Mouse (Mus musculus): ENCODE data around the gene Sun3. TPM values are rescaled to one million over a fixed set of nuclear protein-coding genes. Genes with fewer than 3 reads are reported as not detected.

Gene Sun3
- total and polyA plus RNA-seq, 3 experiments = not detected

DNA sequence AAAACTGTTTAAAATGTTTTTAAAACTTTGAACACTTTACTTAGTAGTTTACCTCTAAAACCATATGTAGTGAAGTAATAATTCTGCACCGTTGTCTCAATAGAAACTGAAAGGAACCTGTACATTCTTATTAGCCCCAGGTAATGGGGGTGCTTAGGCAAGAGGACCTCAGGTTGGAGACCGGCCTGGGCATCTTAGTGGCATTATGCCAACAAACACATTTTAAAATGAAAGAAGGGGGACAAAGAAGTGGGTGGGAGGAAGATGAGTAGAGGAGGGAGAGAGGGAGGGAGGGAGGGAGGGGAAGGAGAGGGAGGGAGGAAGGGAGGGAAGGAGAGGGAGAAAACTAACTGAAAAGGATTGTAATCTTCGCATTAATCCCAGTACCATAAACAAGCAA, 37.4 kb downstream of the Sun3 start:
- H3K9me3 ChIP-seq (replicated peaks; ENCODE audit: insufficient read depth, low read length) = no peaks in the 10 kb centered on the region
- DNase-seq (ENCODE audit: low read depth, low spot score) = peak; percentile 71
- TF ChIP-seq TBP (IDR thresholded peaks at IDR 0.05; ENCODE audit: low read depth, low read length) = no peak; the same call in 1 of the 2 replicates
- TF ChIP-seq MAZ (IDR thresholded peaks at IDR 0.05; ENCODE audit: low read depth, low read length) = 0 out of 2 replicates have a peak, but pooled peaks have one; percentile 31
- no peaks in the 10 kb centered on the region; a peak in 1 of 4 replicates for H3K27me3 ChIP-seq (ENCODE audit: control insufficient read depth in 1 of 2, insufficient read depth in 2 of 2, low read length in 2 of 2)
- H3K79me2 ChIP-seq (ENCODE audit: control insufficient read depth, insufficient read depth, low read length, poor library complexity) = peaks cover 21% of the 10 kb centered on the region
- H3K27ac ChIP-seq (ENCODE audit: control insufficient read depth, low read depth, low read length) = peak overlapping the region; percentile 86
- H3K4me1 ChIP-seq (ENCODE audit: control insufficient read depth in 1 of 2, insufficient read depth in 2 of 2, low read length in 2 of 2) = peaks cover 5 to 9% of the 10 kb centered on the region in 2 experiments; a peak in 3 of 4 replicates
- peak overlapping the region; percentile 86 for H3K9ac ChIP-seq (ENCODE audit: control insufficient read depth, low read depth, low read length, poor library complexity, severe bottlenecking)
- H3K36me3 ChIP-seq (ENCODE audit: control insufficient read depth in 1 of 2, insufficient read depth in 2 of 2, low read length in 2 of 2) = peaks cover 4 to 20% of the 10 kb centered on the region in 2 experiments
- H3K4me3 ChIP-seq (ENCODE audit: control insufficient read depth in 1 of 2, insufficient read depth in 1 of 2, low read depth in 2 of 2, low read length in 2 of 2) = peak overlapping the region; percentile 76 to 87

DNA sequence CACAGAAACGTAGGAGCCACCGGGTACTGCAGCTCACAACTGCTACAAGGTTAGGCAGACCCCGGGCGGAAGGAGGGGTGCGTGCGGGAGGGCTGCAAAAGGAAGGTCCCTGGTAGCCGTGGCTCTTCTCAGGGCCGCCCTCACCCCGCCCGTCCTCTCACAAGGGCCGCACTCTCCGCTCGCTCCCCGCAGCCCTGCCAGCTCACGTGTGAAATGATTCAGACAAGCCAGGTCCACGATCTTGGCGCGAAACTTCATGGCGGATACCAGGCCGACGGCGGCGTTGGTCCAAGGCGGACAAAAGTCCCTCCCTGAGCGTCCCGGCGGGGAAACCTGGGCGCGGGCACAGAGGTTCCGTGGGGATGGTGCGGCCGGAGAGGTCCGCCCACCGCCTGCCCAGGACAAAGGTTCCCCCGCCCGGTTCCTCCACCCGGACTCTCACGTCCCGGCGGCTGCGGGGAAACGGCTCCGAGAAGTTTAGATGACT, 37.9 kb downstream of the Sun3 start, which contains the start of gene Hus1:
Hus1 (minus strand) TSS at position 339 of the 487 bp plus-strand sequence.
- DNase-seq (ENCODE audit: low read depth, low spot score) = peak; percentile 93
- peak within 1 kb of the TSS; percentile 86 for H3K27ac ChIP-seq (ENCODE audit: control insufficient read depth, low read depth, low read length)
- H3K36me3 ChIP-seq (ENCODE audit: control insufficient read depth in 1 of 2, insufficient read depth in 2 of 2, low read length in 2 of 2) = peaks cover 8 to 20% of the 10 kb centered on the region in 2 experiments
- no peaks in the 10 kb centered on the region for H3K9me3 ChIP-seq (replicated peaks; ENCODE audit: insufficient read depth, low read length)
- H3K9ac ChIP-seq (ENCODE audit: control insufficient read depth, low read depth, low read length, poor library complexity, severe bottlenecking) = peak within 1 kb of the TSS; percentile 86
- peaks cover 21% of the 10 kb centered on the region for H3K79me2 ChIP-seq (ENCODE audit: control insufficient read depth, insufficient read depth, low read length, poor library complexity)
- H3K4me3 ChIP-seq (ENCODE audit: control insufficient read depth in 1 of 2, insufficient read depth in 1 of 2, low read depth in 2 of 2, low read length in 2 of 2) = peak within 1 kb of the TSS; percentile 76 to 87
- peaks cover 5 to 9% of the 10 kb centered on the region in 2 experiments; a peak in 3 of 4 replicates for H3K4me1 ChIP-seq (ENCODE audit: control insufficient read depth in 1 of 2, insufficient read depth in 2 of 2, low read length in 2 of 2)
- H3K27me3 ChIP-seq (ENCODE audit: control insufficient read depth in 1 of 2, insufficient read depth in 2 of 2, low read length in 2 of 2) = no peaks in the 10 kb centered on the region; a peak in 1 of 4 replicates
- TF ChIP-seq USF2 (IDR thresholded peaks at IDR 0.05; ENCODE audit: borderline replicate concordance in 1 of 2, insufficient read depth in 1 of 2, low read depth in 1 of 2, low read length in 2 of 2) = no peak
- TF ChIP-seq ZNF384 (IDR thresholded peaks at IDR 0.05; ENCODE audit: low read depth, low read length) = no peak
- TF ChIP-seq ZKSCAN1 (IDR thresholded peaks at IDR 0.05; ENCODE audit: low read depth, low read length) = no peak
- no peak for TF ChIP-seq MYB (IDR thresholded peaks at IDR 0.05; ENCODE audit: low read depth, low read length)
- TF ChIP-seq MXI1 (IDR thresholded peaks at IDR 0.05; ENCODE audit: low read depth, low read length) = peak; percentile 77; the same call in 1 of the 2 replicates
- no peak for TF ChIP-seq RAD21 (IDR thresholded peaks at IDR 0.05; ENCODE audit: low read depth, low read length)
- TF ChIP-seq SIN3A (IDR thresholded peaks at IDR 0.05; ENCODE audit: low read length) = peak; percentile 86
- TF ChIP-seq CHD2 (IDR thresholded peaks at IDR 0.05; ENCODE audit: low read length) = no peak
- TF ChIP-seq POLR2AphosphoS2 (IDR thresholded peaks at IDR 0.05; ENCODE audit: low read length) = peak; percentile 90; the same call in 1 of the 2 replicates
- no peak for TF ChIP-seq MAFK (IDR thresholded peaks at IDR 0.05; ENCODE audit: borderline replicate concordance, low read depth, low read length)
- peak; percentile 74; the same call in 1 of the 2 replicates for TF ChIP-seq MYC (IDR thresholded peaks at IDR 0.05; ENCODE audit: low read depth, low read length)
- peak in 1 of 2 experiments; percentile 34; a peak in 1 of 4 replicates for TF ChIP-seq EP300 (IDR thresholded peaks at IDR 0.05; ENCODE audit: low read depth in 1 of 2, low read length in 2 of 2)
- peak; percentile 73 to 81 for TF ChIP-seq POLR2A (IDR thresholded peaks at IDR 0.05; ENCODE audit: control insufficient read depth in 1 of 2, insufficient read depth in 1 of 2, low read depth in 1 of 2, low read length in 2 of 2, poor library complexity in 1 of 2)
- TF ChIP-seq ETS1 (IDR thresholded peaks at IDR 0.05; ENCODE audit: low read depth, low read length) = peak; percentile 37; the same call in 1 of the 2 replicates
- TF ChIP-seq MEF2A (IDR thresholded peaks at IDR 0.05; ENCODE audit: extremely low read depth, insufficient replicate concordance, low read depth, low read length, poor library complexity, severe bottlenecking) = no peak
- TF ChIP-seq BHLHE40 (IDR thresholded peaks at IDR 0.05; ENCODE audit: borderline replicate concordance, low read depth, low read length) = peak; percentile 84
- peak; percentile 90 for TF ChIP-seq NELFE (IDR thresholded peaks at IDR 0.05; ENCODE audit: low read depth, low read length)
- TF ChIP-seq ZC3H11A (IDR thresholded peaks at IDR 0.05; ENCODE audit: low read depth, low read length) = no peak
- TF ChIP-seq HCFC1 (IDR thresholded peaks at IDR 0.05; ENCODE audit: low read depth, low read length) = peak; percentile 91
- TF ChIP-seq CTCF (IDR thresholded peaks at IDR 0.05 in 2 of 3, conservative IDR thresholded peaks at IDR 0.05 in 1 of 3; ENCODE audit: control insufficient read depth in 1 of 3, insufficient read depth in 1 of 3, low read depth in 2 of 3, low read length in 3 of 3, poor library complexity in 1 of 3, severe bottlenecking in 1 of 3) = no peak
- 0 out of 2 replicates have a peak, but pooled peaks have one; percentile 26 for TF ChIP-seq ELF1 (IDR thresholded peaks at IDR 0.05; ENCODE audit: low read depth, low read length)
- peak; percentile 83; the same call in 1 of the 2 replicates for TF ChIP-seq MAZ (IDR thresholded peaks at IDR 0.05; ENCODE audit: low read depth, low read length)
- peak; percentile 72 for TF ChIP-seq ZMIZ1 (IDR thresholded peaks at IDR 0.05; ENCODE audit: low read depth, low read length)
- no peak for TF ChIP-seq UBTF (IDR thresholded peaks at IDR 0.05; ENCODE audit: borderline replicate concordance, insufficient read depth, low read depth, low read length)
- no peak; the same call in 1 of the 2 replicates for TF ChIP-seq CHD1 (IDR thresholded peaks at IDR 0.05; ENCODE audit: low read depth, low read length)
- no peak; the same call in 1 of the 2 replicates for TF ChIP-seq KAT2A (conservative IDR thresholded peaks at IDR 0.05; ENCODE audit: low read depth, low read length)
- no peak for TF ChIP-seq POLR2AphosphoS5 (IDR thresholded peaks at IDR 0.05; ENCODE audit: borderline replicate concordance, low read depth, low read length)
- no peak for TF ChIP-seq USF1 (IDR thresholded peaks at IDR 0.05; ENCODE audit: low read depth, low read length)
- no peak for TF ChIP-seq RCOR1 (IDR thresholded peaks at IDR 0.05; ENCODE audit: low read depth, low read length)

Measured in MEL (cell line).